Mouse (Mus musculus): ENCODE measurements around the gene Cdipt. TPM values are rescaled to one million over a fixed set of nuclear protein-coding genes. Genes with fewer than 3 reads are reported as not detected.

Cdipt gene
- total and polyA plus RNA-seq, 3 experiments, result 98.4 to 151 TPM; not detected in 1

DNA sequence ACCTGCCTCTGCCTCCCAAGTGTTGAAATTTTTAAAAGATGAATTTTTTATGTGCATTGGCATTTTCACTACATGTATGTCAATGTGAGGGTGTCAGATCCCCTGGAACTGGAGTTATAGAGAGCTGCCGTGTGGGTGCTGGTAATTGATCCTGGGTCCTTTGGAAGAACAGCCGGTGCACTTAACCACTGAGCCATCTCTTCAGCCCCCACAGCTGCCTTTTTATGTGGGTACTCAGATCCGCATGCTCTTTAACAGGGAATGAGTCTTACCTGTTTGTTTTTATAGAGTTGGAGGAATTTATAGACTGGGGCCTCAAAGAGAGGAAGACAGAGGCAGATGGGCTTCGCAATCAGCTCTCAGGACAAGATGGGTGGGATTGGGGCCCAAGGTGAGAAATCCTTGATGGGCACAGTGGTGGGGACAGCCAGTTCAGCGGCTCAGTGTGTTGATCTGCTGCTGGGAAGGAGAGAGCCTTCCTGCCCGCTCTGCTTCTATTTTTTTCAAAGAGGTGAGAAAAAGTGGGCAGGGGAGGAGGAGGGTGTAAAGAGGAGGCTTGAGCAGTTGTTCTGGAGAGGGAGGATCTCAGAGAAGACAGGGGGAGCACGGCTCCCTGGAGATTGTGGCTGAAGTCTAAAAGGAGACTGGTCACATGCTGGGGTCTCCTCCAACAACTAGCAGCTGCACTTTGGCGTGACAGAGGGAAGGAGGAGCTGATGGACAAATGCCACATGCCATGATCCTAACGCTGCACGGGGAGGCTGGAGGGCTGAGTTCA lies 9.1 kb downstream of the Cdipt start:
- TF ChIP-seq UBTF (IDR thresholded peaks at IDR 0.05; ENCODE audit: borderline replicate concordance, insufficient read depth, low read depth, low read length) (no peak), MYB (IDR thresholded peaks at IDR 0.05; ENCODE audit: low read depth, low read length) (no peak)
- H3K27ac ChIP-seq (ENCODE audit: control insufficient read depth, low read depth, low read length), result no peak overlapping the region
- no peaks in the 10 kb centered on the region for H3K9me3 ChIP-seq (replicated peaks; ENCODE audit: insufficient read depth, low read length)
- peaks cover 0 to 8% of the 10 kb centered on the region in 2 experiments; a peak in 2 of 4 replicates for H3K36me3 ChIP-seq (ENCODE audit: control insufficient read depth in 1 of 2, insufficient read depth in 2 of 2, low read length in 2 of 2)
- H3K27me3 ChIP-seq (ENCODE audit: control insufficient read depth in 1 of 2, insufficient read depth in 2 of 2, low read length in 2 of 2), result no peaks in the 10 kb centered on the region
- DNase-seq (ENCODE audit: low read depth, low spot score), result no peak
- no peaks in the 10 kb centered on the region for H3K79me2 ChIP-seq (ENCODE audit: control insufficient read depth, insufficient read depth, low read length, poor library complexity)
- H3K9ac ChIP-seq (ENCODE audit: control insufficient read depth, low read depth, low read length, poor library complexity, severe bottlenecking), result no peak overlapping the region
- H3K4me3 ChIP-seq (ENCODE audit: control insufficient read depth in 1 of 2, insufficient read depth in 1 of 2, low read depth in 2 of 2, low read length in 2 of 2), result no peak overlapping the region
- H3K4me1 ChIP-seq (ENCODE audit: control insufficient read depth in 1 of 2, insufficient read depth in 2 of 2, low read length in 2 of 2), result peaks cover 0 to 11% of the 10 kb centered on the region in 2 experiments; a peak in 2 of 4 replicates

DNA sequence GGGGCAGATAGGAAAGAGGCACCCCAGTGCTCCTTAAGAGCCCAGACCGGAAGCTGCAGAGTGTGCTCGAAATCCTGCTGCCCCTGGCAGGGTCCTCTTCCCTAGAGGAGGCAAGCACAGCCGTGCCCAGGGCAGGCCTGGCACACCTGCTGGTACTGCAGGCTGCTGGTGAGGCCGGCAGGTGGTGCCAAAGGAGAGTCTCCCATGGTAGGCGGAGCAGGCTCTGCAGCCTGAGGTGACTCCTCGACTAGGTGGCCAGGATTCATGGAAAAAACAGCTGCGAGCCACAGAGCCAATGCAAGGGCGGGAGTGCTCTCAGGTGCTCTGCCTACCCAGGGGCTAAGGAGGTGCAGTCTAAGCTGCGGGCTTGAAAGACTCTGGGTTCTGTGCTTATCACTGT lies 10.6 kb downstream of the Cdipt start:
- Histone ChIP-seq H3K36me3 (ENCODE audit: control insufficient read depth in 1 of 2, insufficient read depth in 2 of 2, low read length in 2 of 2) (peaks cover 0 to 5% of the 10 kb centered on the region in 2 experiments; a peak in 3 of 4 replicates), H3K4me3 (ENCODE audit: control insufficient read depth in 1 of 2, insufficient read depth in 1 of 2, low read depth in 2 of 2, low read length in 2 of 2) (no peak overlapping the region), H3K9ac (ENCODE audit: control insufficient read depth, low read depth, low read length, poor library complexity, severe bottlenecking) (no peak overlapping the region), H3K79me2 (ENCODE audit: control insufficient read depth, insufficient read depth, low read length, poor library complexity) (no peaks in the 10 kb centered on the region), H3K27ac (ENCODE audit: control insufficient read depth, low read depth, low read length) (no peak overlapping the region), H3K27me3 (ENCODE audit: control insufficient read depth in 1 of 2, insufficient read depth in 2 of 2, low read length in 2 of 2) (no peaks in the 10 kb centered on the region), H3K9me3 (replicated peaks; ENCODE audit: insufficient read depth, low read length) (no peaks in the 10 kb centered on the region), H3K4me1 (ENCODE audit: control insufficient read depth in 1 of 2, insufficient read depth in 2 of 2, low read length in 2 of 2) (peaks cover 0 to 8% of the 10 kb centered on the region in 2 experiments; a peak in 2 of 4 replicates)
- TF ChIP-seq ZMIZ1 (IDR thresholded peaks at IDR 0.05; ENCODE audit: low read depth, low read length) (no peak), RCOR1 (IDR thresholded peaks at IDR 0.05; ENCODE audit: low read depth, low read length) (no peak), MXI1 (IDR thresholded peaks at IDR 0.05; ENCODE audit: low read depth, low read length) (no peak), CHD1 (IDR thresholded peaks at IDR 0.05; ENCODE audit: low read depth, low read length) (no peak), POLR2AphosphoS2 (IDR thresholded peaks at IDR 0.05; ENCODE audit: low read length) (no peak), HCFC1 (IDR thresholded peaks at IDR 0.05; ENCODE audit: low read depth, low read length) (no peak), E2F4 (IDR thresholded peaks at IDR 0.05; ENCODE audit: borderline replicate concordance, low read depth, low read length) (no peak), SMC3 (IDR thresholded peaks at IDR 0.05; ENCODE audit: low read depth, low read length) (no peak), MEF2A (IDR thresholded peaks at IDR 0.05; ENCODE audit: extremely low read depth, insufficient replicate concordance, low read depth, low read length, poor library complexity, severe bottlenecking) (no peak), ZKSCAN1 (IDR thresholded peaks at IDR 0.05; ENCODE audit: low read depth, low read length) (no peak), MAX (IDR thresholded peaks at IDR 0.05; ENCODE audit: low read length) (no peak), MYB (IDR thresholded peaks at IDR 0.05; ENCODE audit: low read depth, low read length) (no peak), POLR2AphosphoS5 (IDR thresholded peaks at IDR 0.05; ENCODE audit: borderline replicate concordance, low read depth, low read length) (no peak), GATA1 (IDR thresholded peaks at IDR 0.05; ENCODE audit: low read depth, low read length) (no peak), SIN3A (IDR thresholded peaks at IDR 0.05; ENCODE audit: low read length) (no peak), NRF1 (IDR thresholded peaks at IDR 0.05; ENCODE audit: insufficient read depth, low read depth, low read length, poor library complexity, severe bottlenecking) (no peak), TAL1 (IDR thresholded peaks at IDR 0.05; ENCODE audit: low read length) (no peak), ETS1 (IDR thresholded peaks at IDR 0.05; ENCODE audit: low read depth, low read length) (no peak), TBP (IDR thresholded peaks at IDR 0.05; ENCODE audit: low read depth, low read length) (no peak), TCF12 (IDR thresholded peaks at IDR 0.05; ENCODE audit: low read depth, low read length) (no peak)
- DNase-seq (ENCODE audit: low read depth, low spot score), result no peak
